Mouse (Mus musculus) lung, adult 18-20 months (tissue): ENCODE data around the gene Olfr193.
"Not testable (repeated sequence)": the region's sequence is repeated elsewhere in the genome, so short reads cannot be mapped to it uniquely, and the experiment has no call there.

ENCODE experiments used
- DNase-seq, 2 experiments: peaks; one replicate each; pipeline ENCODE4 v3.0.0; 2022; ENCODE audit warnings: mixed read lengths in 2 of 2

Gene Olfr193

DNA sequence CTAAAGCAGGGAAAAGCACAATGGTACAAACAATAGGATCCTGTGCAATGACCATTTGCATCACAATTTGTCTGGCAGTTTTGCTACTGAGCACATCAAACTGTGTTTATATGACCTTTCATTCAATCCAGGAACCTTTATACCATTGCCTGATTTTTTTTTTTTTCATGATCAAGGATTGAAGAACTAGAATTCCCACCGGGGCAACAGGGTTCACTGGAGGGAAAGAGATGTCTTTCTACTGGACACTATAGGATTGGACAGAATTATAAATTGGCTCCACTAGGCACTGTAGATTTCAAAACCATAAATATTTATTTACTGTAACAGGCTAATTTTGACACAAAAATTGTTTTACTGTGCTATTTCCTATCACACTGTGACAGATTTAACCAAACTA is at the start of gene Olfr193:
Gene Olfr193 (minus strand): TSS at position 101 of the 400 bp plus-strand sequence.
- DNase-seq: no peak

DNA sequence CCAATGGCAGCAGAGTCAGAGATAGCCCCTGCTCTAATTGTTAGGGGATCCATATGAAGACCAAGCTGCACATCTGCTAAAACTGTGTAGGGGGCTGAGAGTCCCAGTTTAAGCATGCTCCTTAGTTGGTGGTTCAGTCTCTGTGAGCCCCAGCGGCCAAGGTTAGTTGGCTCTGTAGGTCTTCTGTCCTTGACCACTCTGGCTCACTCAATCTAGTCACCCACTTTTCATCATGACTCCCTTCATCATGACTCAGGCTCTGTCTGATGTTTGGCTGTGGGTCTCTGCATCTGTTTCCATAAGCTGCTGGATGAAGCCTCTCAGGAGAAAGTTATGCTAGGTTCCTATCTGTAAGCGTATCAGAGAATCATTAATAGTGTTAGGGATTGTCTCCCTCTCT is 40.3 kb upstream of the Olfr193 start:
- no peak for DNase-seq

DNA sequence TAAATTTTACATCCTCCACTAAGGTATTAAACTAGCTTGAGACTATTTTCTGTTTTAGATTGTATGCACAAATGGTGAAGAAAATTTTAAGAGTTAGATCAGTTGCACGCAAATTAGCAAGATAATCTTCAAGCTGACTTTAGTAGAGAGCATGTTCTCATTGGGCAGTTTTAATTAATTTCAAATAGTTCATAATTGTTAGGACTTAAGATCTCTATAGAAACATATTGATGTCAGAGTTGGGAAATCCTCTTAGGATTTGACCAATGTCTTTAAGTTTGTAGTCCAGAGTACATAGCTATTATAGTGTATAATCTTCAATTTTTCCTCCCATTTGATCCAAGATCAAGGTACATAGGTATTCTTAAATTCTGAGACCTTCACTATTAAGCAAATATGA is 35.1 kb upstream of the Olfr193 start, which contains the start of gene Olfr195:
Gene Olfr195 (plus strand): TSS at position 301 of the 400 bp plus-strand sequence.
- no peak for DNase-seq

DNA sequence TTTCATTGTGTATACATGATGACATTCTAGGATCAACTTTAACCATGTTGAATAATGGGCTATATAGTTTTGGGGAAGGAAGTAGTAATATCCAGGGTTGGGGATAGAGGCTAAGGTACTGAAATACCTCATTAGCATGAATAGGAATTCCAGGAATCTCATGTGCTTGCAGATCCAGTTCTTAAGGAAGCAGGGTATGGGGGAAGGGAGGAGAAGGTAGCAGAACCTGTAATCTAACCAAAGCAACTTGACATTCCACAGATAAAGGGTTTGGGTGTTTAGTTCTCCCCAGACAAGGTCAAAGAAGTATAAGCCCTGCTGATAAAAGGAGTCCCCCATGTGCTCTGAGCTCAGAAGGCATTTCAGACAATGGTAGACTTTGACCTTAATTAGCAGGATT is 29.4 kb upstream of the Olfr193 start:
- no peak for DNase-seq

DNA sequence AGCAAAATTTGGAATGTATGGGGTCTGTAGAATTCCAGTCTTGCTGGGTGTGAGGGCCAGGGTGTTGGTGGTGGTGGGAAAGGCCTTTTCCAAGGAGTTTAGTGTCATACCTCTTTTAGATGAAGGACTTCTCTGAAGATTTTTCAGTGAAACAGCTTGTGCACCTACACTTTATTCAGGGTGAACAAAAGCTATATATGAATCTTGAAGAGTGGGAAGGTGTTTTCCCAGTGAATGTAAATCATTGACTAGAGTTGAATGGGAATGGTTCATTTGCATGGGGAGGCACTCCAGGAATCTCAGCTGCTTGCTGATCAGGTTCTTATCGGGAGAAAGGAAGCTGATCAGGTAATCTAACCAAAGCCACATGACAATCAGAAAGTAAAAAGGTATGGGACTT is 19.1 kb upstream of the Olfr193 start:
- DNase-seq: no peak

DNA sequence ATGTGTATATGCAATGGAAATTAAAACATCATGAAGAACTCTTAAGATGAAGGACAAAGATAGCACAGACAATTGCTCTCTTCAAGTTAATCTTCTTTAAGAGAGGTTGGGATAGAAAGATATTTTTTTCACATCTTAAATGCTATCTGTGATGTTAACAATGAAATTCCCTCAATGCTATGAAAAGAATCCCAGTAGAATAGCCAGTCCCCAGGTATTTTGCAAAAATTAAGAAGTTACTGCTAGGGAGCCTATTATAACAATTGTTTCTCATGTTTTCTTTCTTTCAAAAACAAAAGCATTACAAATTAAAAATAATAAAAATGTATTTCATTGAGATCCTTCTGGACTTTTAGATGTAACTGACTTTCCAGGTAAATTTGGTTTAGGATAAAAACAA is 9.3 kb upstream of the Olfr193 start, which contains the start of gene Olfr194:
Gene Olfr194 (minus strand): TSS at position 101 of the 400 bp plus-strand sequence.
- no peak for DNase-seq

DNA sequence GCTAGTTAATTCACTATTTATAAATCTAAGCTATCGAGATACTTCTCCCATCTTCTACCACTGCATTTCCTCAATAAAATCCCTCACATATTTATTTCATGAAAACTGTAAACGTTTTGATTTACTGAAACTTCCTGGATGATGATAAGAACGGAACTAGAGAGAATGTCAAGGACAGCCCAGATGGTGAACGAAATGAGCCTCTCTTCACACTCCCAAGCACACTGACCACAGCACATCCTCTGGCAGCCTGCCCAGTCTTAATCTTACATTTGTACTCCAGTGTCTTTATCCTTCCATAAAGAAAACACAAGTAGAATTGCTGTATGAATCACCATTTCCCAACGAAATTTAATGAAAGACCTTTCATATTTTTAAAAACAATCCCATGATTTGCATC is 3.2 kb downstream of the Olfr193 start:
- not testable (repeated sequence) for DNase-seq

DNA sequence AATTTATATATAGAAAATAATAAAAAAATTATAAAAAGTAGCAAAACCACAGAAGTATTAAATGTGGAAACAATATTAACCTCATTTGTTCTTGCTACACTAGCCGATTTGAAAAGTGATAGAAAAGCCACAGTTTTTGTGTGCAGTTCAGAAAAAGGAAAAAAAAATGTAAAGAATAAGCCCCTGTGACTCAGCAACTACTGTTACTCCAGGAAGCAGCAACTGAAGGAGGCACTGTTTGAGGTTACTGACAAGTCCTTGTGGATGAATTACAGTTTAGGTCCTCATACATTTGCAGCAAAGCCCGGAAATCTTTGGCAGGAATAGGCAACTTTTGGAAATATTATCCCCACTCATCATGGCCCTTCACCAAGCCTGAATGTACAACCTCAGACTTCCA is 6.4 kb downstream of the Olfr193 start:
- DNase-seq: no peak

DNA sequence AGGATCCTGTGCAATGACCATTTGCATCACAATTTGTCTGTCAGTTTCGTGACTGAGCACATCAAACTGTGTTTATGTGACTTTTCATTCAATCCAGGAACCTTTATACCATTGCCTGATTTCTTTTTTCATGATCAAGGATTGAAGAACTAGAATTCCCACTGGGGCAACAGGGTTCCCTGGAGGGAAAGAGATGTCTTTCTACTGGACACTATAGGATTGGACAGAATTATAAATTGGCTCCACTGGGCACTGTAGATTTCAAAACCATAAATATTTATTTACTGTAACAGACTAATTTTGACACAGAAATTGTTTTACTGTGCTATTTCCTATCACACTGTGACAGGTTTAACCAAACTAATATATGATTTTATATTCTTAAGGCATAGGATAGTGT is 22.0 kb downstream of the Olfr193 start, which contains the start of gene Olfr191:
Gene Olfr191 (minus strand): TSS at position 101 of the 400 bp plus-strand sequence.
- not testable (repeated sequence) for DNase-seq

DNA sequence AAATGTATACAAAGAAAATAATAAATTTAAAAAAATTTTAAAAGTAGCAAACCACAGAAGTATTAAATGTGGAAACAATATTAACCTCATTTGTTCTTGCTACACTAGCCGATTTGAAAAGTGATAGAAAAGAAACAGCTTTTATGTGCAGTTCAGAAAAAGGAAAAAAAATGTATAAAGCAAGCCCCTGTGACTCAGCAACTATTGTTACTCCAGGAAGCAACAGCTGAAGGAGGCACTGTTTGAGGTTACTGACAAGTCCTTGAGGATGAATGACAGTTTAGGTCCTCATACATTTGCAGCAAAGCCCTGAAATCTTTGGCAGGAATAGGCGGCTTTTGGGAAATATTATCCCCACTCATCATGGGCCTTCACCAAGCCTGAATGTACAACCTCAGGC is 30.6 kb downstream of the Olfr193 start:
- DNase-seq: not testable (repeated sequence)

DNA sequence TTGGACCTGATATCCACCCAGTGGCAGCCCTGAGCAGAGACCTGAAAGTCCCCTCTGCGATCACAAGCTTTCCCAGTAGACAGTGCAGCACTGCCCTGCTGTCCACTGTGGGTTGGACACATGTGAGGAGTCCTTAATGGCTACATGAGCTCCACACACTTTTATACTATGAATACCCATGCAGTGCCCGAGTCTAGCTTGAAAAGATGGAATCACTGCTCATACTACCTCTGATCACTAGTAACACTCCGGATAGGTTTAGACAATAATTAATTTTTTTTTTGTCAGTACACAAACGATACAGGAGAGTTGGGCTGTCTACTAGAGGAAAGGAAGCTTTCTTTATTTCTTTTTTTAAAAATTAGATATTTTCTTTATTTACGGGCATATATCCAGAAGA is 33.8 kb downstream of the Olfr193 start, which contains the start of gene Olfr190:
Gene Olfr190 (minus strand): TSS at position 101 of the 400 bp plus-strand sequence.
- no peak for DNase-seq

DNA sequence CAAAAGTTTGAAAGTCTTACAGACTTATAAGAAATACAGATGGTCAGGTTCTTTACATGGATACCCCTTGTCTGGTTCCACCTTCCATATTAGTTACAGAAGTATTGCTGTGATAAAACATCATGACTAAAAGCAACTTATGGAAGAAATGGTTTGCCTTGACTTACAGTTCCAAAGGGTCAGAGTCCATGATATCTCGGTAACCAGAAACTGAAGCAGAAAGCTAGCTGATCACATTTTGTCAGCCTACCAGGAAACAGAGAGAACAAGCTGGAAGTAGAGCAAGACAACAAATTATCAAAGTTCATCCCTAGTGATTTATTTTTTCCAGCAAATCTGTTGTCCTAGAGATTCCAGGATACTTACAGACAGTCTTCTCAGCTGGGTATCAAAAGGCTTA is 38.2 kb downstream of the Olfr193 start:
- DNase-seq: no peak

DNA sequence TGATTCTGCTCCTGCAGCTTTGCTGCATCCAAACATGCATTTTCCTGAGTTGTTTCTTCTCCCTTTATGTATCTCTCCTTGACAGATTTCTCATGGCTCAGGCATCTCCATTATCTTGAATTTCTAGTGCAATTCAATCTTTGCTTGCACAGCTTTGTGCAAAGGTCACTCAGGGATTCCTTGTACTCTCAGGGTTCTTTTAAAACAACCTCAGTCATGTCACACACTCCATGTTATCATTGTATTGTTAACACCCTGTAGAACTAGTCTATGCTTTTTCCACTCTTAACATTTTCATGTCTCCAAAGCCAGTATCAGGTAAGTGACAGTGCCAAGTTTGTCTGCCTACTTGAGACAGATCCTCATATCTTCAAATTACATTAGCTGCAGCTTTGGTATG is 39.9 kb downstream of the Olfr193 start:
- DNase-seq: no peak

DNA sequence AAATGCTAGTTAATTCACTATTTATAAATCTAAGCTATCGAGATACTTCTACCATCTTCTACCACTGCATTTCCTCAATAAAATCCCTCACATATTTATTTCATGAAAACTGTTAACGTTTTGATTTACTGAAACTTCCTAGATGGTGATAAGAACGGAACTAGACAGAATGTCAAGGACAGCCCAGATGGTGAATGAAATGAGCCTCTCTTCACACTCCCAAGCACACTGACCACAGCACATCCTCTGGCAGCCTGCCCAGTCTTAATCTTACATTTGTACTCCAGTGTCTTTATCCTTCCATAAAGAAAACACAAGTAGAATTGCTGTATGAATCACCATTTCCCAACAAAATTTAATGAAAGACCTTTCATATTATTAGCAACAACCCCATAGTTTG is 49.3 kb downstream of the Olfr193 start:
- not testable (repeated sequence) for DNase-seq
